Mouse (Mus musculus) midbrain, embryonic 13.5 days (tissue): ENCODE measurements around the gene Qser1. TPM values are rescaled to one million over a fixed set of nuclear protein-coding genes. Genes with fewer than 3 reads are reported as not detected.

Experiments
- ATAC-seq: fragments of 200-750 bp; cut with Nextera tagmentation; 2 replicates; pipeline ENCODE4 v1.8.0; 2017; ENCODE audit warnings: mild to moderate bottlenecking, moderate TSS enrichment, moderate library complexity
- H3K27ac ChIP-seq: fragments of 300-500 bp; sonication (generic); 2 replicates; pipeline ENCODE4 v1.5.1; 2015; ENCODE audit warnings: inconsistent platforms, mild to moderate bottlenecking, moderate library complexity
- H3K27me3 ChIP-seq: fragments of 300-500 bp; sonication (generic); 2 replicates; pipeline ENCODE4 v1.6.1; 2015; ENCODE audit warnings: mild to moderate bottlenecking, inconsistent platforms
- H3K36me3 ChIP-seq: fragments of 300-500 bp; sonication (generic); 2 replicates; pipeline ENCODE4 v1.6.1; 2015; ENCODE audit warnings: mild to moderate bottlenecking, inconsistent platforms
- H3K4me1 ChIP-seq: fragments of 300-500 bp; sonication (generic); replicated peaks from 2 replicates; pipeline ENCODE4 v1.6.1; 2015; ENCODE audit warnings: inconsistent platforms
- H3K4me2 ChIP-seq: fragments of 300-500 bp; sonication (generic); replicated peaks from 2 replicates; pipeline ENCODE4 v1.6.1; 2015; ENCODE audit warnings: moderate library complexity, mild to moderate bottlenecking, inconsistent platforms
- H3K4me3 ChIP-seq: fragments of 300-500 bp; sonication (generic); replicated peaks from 2 replicates; pipeline ENCODE4 v1.5.1; 2015; ENCODE audit warnings: mild to moderate bottlenecking, inconsistent platforms
- H3K9ac ChIP-seq: fragments of 300-500 bp; sonication (generic); replicated peaks from 2 replicates; pipeline ENCODE4 v1.6.1; 2015; ENCODE audit warnings: mild to moderate bottlenecking, inconsistent platforms
- H3K9me3 ChIP-seq: fragments of 300-500 bp; sonication (generic); 2 replicates; pipeline ENCODE4 v1.6.1; 2016; ENCODE audit warnings: mild to moderate bottlenecking, inconsistent platforms
- WGBS: fragments of 180-500 bp; shearing (Covaris S2); methylation state at CpG from one replicate; pipeline ENCODE4 v1.1.7; 2015; 5-methylcytosine and 5-hydroxymethylcytosine counted together
- polyA plus RNA-seq: library from polyadenylated mRNA; unstranded; fragments of >200 nt; fragmentation: Nextera tagmentation; extraction: Ambion mirVana; gene quantifications from 2 replicates; pipeline ENCODE4 v1.2.1, GENCODE M21; 2015

The Qser1 gene
- polyA plus RNA-seq, 1 experiment from 2014 or later: 9.0 TPM

GRCm38 (mm10) chr2:104717231-104717735, 99.3 kb downstream of the Qser1 start:
- no peak overlapping the region for H3K4me2 ChIP-seq
- ATAC-seq: no peak
- peaks cover 5% of the 10 kb centered on the region; the same call in 1 of the 2 replicates for H3K27me3 ChIP-seq
- H3K4me1 ChIP-seq: peaks cover 5% of the 10 kb centered on the region; the same call in 1 of the 2 replicates
- no peak overlapping the region for H3K27ac ChIP-seq
- 93% methylated on average over 2 of the region's 2 CpGs for WGBS
- H3K4me3 ChIP-seq: no peak overlapping the region
- no peaks in the 10 kb centered on the region for H3K9me3 ChIP-seq
- H3K9ac ChIP-seq: no peak overlapping the region
- no peaks in the 10 kb centered on the region for H3K36me3 ChIP-seq

GRCm38 (mm10) chr2:104716279-104716678, 100.3 kb downstream of the Qser1 start, which contains the start of gene Pin1rt1:
Gene Pin1rt1, minus strand, starts transcription at chr2:104716379.
- Histone ChIP-seq H3K27ac (no peak within 1 kb of the TSS), H3K4me1 (peaks cover 7% of the 10 kb centered on the region), H3K9me3 (no peaks in the 10 kb centered on the region), H3K4me2 (no peak within 1 kb of the TSS), H3K4me3 (no peak within 1 kb of the TSS), H3K36me3 (no peaks in the 10 kb centered on the region), H3K27me3 (peaks cover 5% of the 10 kb centered on the region; the same call in 1 of the 2 replicates), H3K9ac (no peak within 1 kb of the TSS)
- ATAC-seq: no peak
- 91% methylated on average over 4 of the region's 4 CpGs for WGBS

- H3K9ac ChIP-seq: 0 out of 2 replicates have a peak overlapping the region, but pooled peaks have one; percentile 3
- no peak overlapping the region for H3K4me2 ChIP-seq
- no peaks in the 10 kb centered on the region for H3K9me3 ChIP-seq
- WGBS: 37% methylated on average over 15 of the region's 15 CpGs
- no peak overlapping the region for H3K27ac ChIP-seq
- H3K27me3 ChIP-seq: peaks cover 5% of the 10 kb centered on the region; the same call in 1 of the 2 replicates
- ATAC-seq: no peak
- H3K36me3 ChIP-seq: no peaks in the 10 kb centered on the region
- no peak overlapping the region for H3K4me3 ChIP-seq
- peaks cover 25% of the 10 kb centered on the region for H3K4me1 ChIP-seq
Measured at GRCm38 (mm10) chr2:104714254-104714691, 102.3 kb downstream of the Qser1 start.

GRCm38 (mm10) chr2:104712486-104712809, 104.1 kb downstream of the Qser1 start:
- peaks cover 8% of the 10 kb centered on the region; the same call in 1 of the 2 replicates for H3K36me3 ChIP-seq
- no peaks in the 10 kb centered on the region for H3K9me3 ChIP-seq
- H3K4me1 ChIP-seq: peaks cover 25% of the 10 kb centered on the region
- peak overlapping the region; percentile 66 for H3K4me2 ChIP-seq
- WGBS: 5% methylated on average over 7 of the region's 7 CpGs
- no peak for ATAC-seq
- H3K4me3 ChIP-seq: peak overlapping the region; percentile 74
- peak overlapping the region; percentile 89 for H3K9ac ChIP-seq
- H3K27me3 ChIP-seq: peaks cover 5% of the 10 kb centered on the region; the same call in 1 of the 2 replicates
- H3K27ac ChIP-seq: peak overlapping the region; percentile 91

DNA sequence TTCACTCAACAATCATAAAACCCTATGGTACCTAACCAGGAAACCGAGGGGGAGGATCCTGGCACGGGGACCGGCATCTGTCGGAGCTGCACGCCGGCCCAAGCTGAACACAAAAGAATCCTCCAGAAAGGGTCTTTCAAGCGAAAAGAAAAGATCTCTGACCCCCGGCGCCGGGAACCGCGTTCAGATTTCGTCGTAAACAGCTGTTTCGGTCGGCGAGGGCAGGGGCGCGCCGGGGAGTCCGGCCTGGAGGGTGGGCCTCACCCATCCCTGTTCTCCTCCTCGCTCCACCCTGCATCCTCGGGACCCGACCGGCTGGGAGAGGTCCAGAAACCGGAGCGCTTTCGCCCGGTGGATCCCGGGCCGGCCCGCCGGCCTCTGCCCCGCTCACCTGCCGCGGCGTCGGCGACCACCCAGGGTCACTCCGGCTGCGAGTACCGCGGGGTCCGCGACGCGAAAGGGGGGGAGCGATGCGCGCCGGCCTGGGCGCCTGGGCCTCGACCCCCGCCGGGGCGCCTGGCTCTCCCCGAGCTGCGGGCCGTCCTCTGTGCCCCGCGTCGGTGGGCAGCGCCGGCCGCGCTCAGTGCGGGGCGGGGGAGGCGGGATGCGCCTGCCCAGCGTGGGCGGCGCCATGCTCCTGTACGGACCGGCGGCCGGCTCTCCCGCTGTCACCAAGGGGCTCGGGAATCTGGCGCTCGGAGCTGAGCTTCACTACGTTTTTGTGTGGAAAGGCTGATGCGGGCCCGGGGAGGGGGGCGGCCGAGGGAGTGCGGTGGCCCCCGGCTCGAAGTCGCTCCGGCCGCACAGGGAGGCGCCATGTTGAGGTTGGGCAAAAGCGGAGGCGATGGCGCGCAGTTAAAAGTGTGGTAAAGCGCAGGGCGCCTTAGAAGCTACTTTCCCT, 104.7 kb downstream of the Qser1 start, which contains the start of gene Tcp11l1:
Tcp11l1 (minus strand) TSS at position 585 of the 901 bp plus-strand sequence.
- Histone ChIP-seq H3K4me2 (peak within 1 kb of the TSS; percentile 66), H3K9ac (peak within 1 kb of the TSS; percentile 89), H3K27me3 (peaks cover 5% of the 10 kb centered on the region; the same call in 1 of the 2 replicates), H3K4me1 (peaks cover 25% of the 10 kb centered on the region), H3K27ac (peak within 1 kb of the TSS; percentile 91), H3K9me3 (no peaks in the 10 kb centered on the region), H3K36me3 (peaks cover 8% of the 10 kb centered on the region; the same call in 1 of the 2 replicates), H3K4me3 (peak within 1 kb of the TSS; percentile 74)
- under 1% methylated on average over 97 of the region's 99 CpGs for WGBS
- ATAC-seq: peak; percentile 97

DNA sequence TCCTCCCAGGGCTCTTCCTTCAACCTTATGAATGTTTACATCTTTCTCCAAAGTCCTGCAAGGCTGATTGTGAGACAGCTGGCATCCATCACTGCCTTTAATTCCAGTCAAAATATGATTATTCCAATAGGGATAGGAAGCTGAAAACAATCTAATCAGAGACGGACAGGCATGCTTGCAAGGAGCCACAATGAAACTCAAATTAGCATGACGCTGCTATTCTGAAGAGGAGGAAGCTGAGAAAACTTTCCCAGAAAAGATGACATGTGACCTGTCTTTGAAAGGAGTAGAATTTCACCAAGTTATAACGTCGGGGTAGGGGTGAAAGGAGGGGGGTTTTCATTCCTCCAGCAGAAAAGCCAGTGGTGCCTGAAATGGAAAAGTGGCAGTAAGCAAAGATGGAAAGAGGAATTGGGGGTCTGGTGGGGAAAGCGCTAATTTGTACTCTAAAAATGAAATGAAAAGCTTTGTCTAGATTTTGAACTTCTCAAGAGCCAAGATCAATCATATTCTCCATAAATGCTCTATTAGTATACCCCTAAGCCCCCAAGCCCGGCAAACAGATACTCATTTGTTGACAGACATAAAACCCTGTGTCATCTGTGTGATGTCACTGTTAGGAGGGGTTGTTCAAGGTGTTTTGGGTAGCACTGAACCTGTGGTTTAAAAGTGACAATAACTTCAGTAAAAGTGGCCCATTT, 105.7 kb downstream of the Qser1 start:
- H3K4me1 ChIP-seq: peaks cover 25% of the 10 kb centered on the region
- H3K9ac ChIP-seq: peak overlapping the region; percentile 89
- H3K4me3 ChIP-seq: peak overlapping the region; percentile 74
- peaks cover 13% of the 10 kb centered on the region; the same call in 1 of the 2 replicates for H3K36me3 ChIP-seq
- peak overlapping the region; percentile 66 for H3K4me2 ChIP-seq
- ATAC-seq: no peak
- H3K9me3 ChIP-seq: no peaks in the 10 kb centered on the region
- WGBS: 18% methylated on average over 6 of the region's 6 CpGs
- H3K27ac ChIP-seq: peak overlapping the region; percentile 91
- H3K27me3 ChIP-seq: peaks cover 5% of the 10 kb centered on the region; the same call in 1 of the 2 replicates

DNA sequence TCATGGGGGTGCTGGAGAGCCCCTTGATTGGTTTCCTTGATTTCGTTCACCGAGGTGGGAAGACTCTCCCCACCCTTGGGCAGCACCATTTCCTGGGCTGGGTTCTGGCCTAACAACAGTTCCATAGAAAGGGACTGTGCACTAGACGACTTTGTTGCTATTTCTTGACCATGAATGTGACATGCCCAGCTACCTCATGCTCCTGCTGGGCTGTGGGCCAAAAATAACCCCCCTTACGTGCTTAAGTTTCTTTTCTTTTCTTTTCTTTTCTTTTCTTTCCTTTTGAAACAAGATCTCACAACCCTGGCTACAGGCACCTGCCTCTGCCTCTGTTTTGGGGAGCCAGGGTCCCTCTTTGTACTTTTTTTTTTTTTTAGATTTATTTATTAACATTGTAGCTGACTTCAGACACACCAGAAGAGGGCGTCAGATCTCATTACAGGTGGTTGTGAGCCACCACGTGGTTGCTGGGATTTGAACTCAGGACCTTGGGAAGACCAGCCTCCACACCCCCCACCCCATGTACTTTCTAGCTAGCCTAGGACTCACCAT, 106.7 kb downstream of the Qser1 start:
- H3K9ac ChIP-seq: no peak overlapping the region
- H3K9me3 ChIP-seq: no peaks in the 10 kb centered on the region
- H3K27me3 ChIP-seq: peaks cover 5% of the 10 kb centered on the region; the same call in 1 of the 2 replicates
- no peak for ATAC-seq
- WGBS: 67% methylated on average over 6 of the region's 6 CpGs
- H3K4me1 ChIP-seq: peaks cover 25% of the 10 kb centered on the region
- no peak overlapping the region for H3K4me2 ChIP-seq
- H3K36me3 ChIP-seq: peaks cover 21% of the 10 kb centered on the region; the same call in 1 of the 2 replicates
- H3K27ac ChIP-seq: no peak overlapping the region
- H3K4me3 ChIP-seq: no peak overlapping the region

Other genes starting within 250 kb of the Qser1 start
- gene Cstf3, start 226.2 kb downstream of the Qser1 start, polyA plus RNA-seq: 109 and 127 TPM in 2 replicates
- 74.4 and 75.8 TPM in 2 replicates for gene Tcp11l1, start 104.6 kb downstream of the Qser1 start, polyA plus RNA-seq
- gene Pin1rt1, start 100.4 kb downstream of the Qser1 start, polyA plus RNA-seq: 0.17 TPM in 1 of 2 replicates, not detected in the other
- gene Depdc7, start 73.9 kb downstream of the Qser1 start, polyA plus RNA-seq: 1.7 and 1.9 TPM in 2 replicates
- 0.15 and 0.42 TPM in 2 replicates for gene Prrg4, start 33.1 kb upstream of the Qser1 start, polyA plus RNA-seq
- gene Ccdc73, start 51.0 kb upstream of the Qser1 start, polyA plus RNA-seq: 7.8 and 11.5 TPM in 2 replicates
- gene Eif3m, start 200.3 kb upstream of the Qser1 start, polyA plus RNA-seq: 203 and 208 TPM in 2 replicates